In the genomic region with DNA sequence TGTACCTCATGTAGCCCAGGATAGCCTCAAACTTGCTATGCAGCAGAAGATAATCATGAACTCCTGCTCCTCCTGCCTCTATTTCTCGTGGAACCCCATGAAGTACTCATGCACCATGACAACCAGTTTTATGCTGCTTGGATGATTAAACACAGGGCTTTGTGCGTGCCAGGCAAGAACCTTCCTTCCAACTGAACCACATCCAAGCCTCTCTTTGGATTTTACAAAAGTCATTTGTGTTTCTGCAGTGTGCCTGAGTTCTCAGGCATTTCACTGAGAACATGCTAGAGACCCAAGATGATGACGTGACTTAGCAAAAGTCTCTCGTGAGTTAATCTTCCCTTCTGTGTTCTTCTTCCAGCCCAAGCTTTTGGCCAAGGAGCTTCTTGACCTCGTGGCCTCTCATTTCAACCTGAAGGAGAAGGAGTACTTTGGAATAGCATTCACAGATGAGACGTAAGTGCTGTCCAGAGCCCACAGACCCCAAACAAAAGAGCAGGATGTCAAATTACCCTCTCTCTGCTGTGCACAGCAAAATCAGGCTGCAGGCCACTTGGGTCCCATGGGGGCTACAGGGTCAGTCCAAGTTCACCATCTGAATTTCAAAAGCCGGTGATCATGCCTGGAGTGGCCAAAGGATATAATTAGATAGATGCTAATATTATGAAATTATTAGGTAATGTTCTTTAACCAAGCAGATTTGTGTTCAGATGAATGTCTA, we compare ENCODE assay signal across 9 mouse cellular contexts.
DNase-seq lines count a peak whose midpoint lies in the region; ATAC-seq and TF ChIP-seq lines count a peak whose summit lies in the region.
"Had no signal": no experiment of that assay in that cellular context is flagged by ENCODE, and none has a peak within 500 bp of the region (broad histone marks: within the 10 kb centered on the region; RNA-seq: fewer than 3 reads in every experiment).

No protein-coding gene starts in this region.

- H3K27me3 ChIP-seq in kidney, adult 2 months (replicated peaks; ENCODE audit: control insufficient read depth, insufficient read depth, low read length) = no peaks in the 10 kb centered on the region
- no peaks in the 10 kb centered on the region for H3K27me3 ChIP-seq in heart, embryonic 13.5 days (replicated peaks)
- H3K27me3 ChIP-seq in liver, postnatal 0 days (ENCODE audit: insufficient read depth, low read length) = no peaks in the 10 kb centered on the region
- H3K27me3 ChIP-seq: liver, embryonic 13.5 days had no signal

- no peak for TF ChIP-seq POLR2A in kidney, adult 2 months (IDR thresholded peaks at IDR 0.05; ENCODE audit: low read depth, low read length)

- H3K4me2 ChIP-seq in heart, embryonic 13.5 days = no peak overlapping the region
- no peak overlapping the region for H3K4me2 ChIP-seq in liver, postnatal 0 days (ENCODE audit: low read depth, low read length)
- H3K4me2 ChIP-seq: liver, embryonic 13.5 days had no signal

- ATAC-seq in heart, embryonic 13.5 days (ENCODE audit: extremely low read depth, insufficient number of reproducible peaks, low FRiP score, low TSS enrichment) = no peak
- no peak for ATAC-seq in liver, postnatal 0 days
- ATAC-seq in erythroblast, adult 5-6 weeks (replicated peaks; ENCODE audit: low FRiP score, poor library complexity, severe bottlenecking) = no peak

- peak; percentile 12 for DNase-seq in kidney, adult 2 months
- no peak for DNase-seq in kidney, postnatal 25 days
- DNase-seq in right cerebral cortex, postnatal 25 days = peak; percentile 25
- DNase-seq in right cerebral cortex, adult 18-20 months = no peak
- DNase-seq in liver, postnatal 0 days = no peak
- DNase-seq: liver, embryonic 13.5 days; thymus, postnatal 4 days had no signal

- H3K4me1 ChIP-seq in kidney, adult 2 months (ENCODE audit: control insufficient read depth, insufficient read depth, low read length) = peaks cover 3% of the 10 kb centered on the region; the same call in 1 of the 2 replicates
- peaks cover 48% of the 10 kb centered on the region for H3K4me1 ChIP-seq in heart, embryonic 13.5 days
- H3K4me1 ChIP-seq in liver, postnatal 0 days (ENCODE audit: insufficient read depth) = no peaks in the 10 kb centered on the region

- H3K27ac ChIP-seq in kidney, adult 2 months (ENCODE audit: insufficient read depth, low read depth, low read length) = no peak overlapping the region
- 0 out of 2 replicates have a peak overlapping the region, but pooled peaks have one; percentile 7 for H3K27ac ChIP-seq in heart, embryonic 13.5 days (replicated peaks)
- no peak overlapping the region for H3K27ac ChIP-seq in liver, postnatal 0 days (ENCODE audit: low read depth)
- H3K27ac ChIP-seq: liver, embryonic 13.5 days had no signal

- 57% methylated on average over 7 of the region's 7 CpGs for WGBS in kidney, adult 2 months
- WGBS in heart, embryonic 13.5 days = 60% methylated on average over 7 of the region's 7 CpGs
- 70% methylated on average over 7 of the region's 7 CpGs for WGBS in liver, postnatal 0 days (ENCODE audit: insufficient replicate concordance)

- no peak for TF ChIP-seq EP300 in liver, postnatal 0 days (IDR thresholded peaks at IDR 0.05; ENCODE audit: low read depth)

- no peaks in the 10 kb centered on the region for H3K36me3 ChIP-seq in kidney, adult 2 months (ENCODE audit: control insufficient read depth, insufficient read depth, low read length)
- H3K36me3 ChIP-seq in heart, embryonic 13.5 days = peaks cover 22% of the 10 kb centered on the region
- no peaks in the 10 kb centered on the region for H3K36me3 ChIP-seq in liver, postnatal 0 days (replicated peaks; ENCODE audit: insufficient read depth, low read length)
- H3K36me3 ChIP-seq: liver, embryonic 13.5 days had no signal

- no peak for TF ChIP-seq CTCF in kidney, adult 2 months (conservative IDR thresholded peaks at IDR 0.05; ENCODE audit: insufficient read depth, insufficient read length, low read depth, low read length)
- TF ChIP-seq CTCF in liver, postnatal 0 days (IDR thresholded peaks at IDR 0.05; ENCODE audit: low read depth) = no peak

- no peak overlapping the region for H3K4me3 ChIP-seq in kidney, adult 2 months (ENCODE audit: insufficient read depth, low read depth, low read length)
- no peak overlapping the region for H3K4me3 ChIP-seq in heart, embryonic 13.5 days
- no peak overlapping the region for H3K4me3 ChIP-seq in liver, postnatal 0 days (ENCODE audit: low read depth, low read length)
- H3K4me3 ChIP-seq: liver, embryonic 13.5 days had no signal

- no peak overlapping the region for H3K9ac ChIP-seq in heart, embryonic 13.5 days
- no peak overlapping the region for H3K9ac ChIP-seq in liver, postnatal 0 days (replicated peaks)
- H3K9ac ChIP-seq: liver, embryonic 13.5 days had no signal

- H3K9me3 ChIP-seq in heart, embryonic 13.5 days = peaks cover 15% of the 10 kb centered on the region; the same call in 1 of the 2 replicates
- H3K9me3 ChIP-seq in liver, postnatal 0 days (ENCODE audit: low read length) = no peaks in the 10 kb centered on the region
- H3K9me3 ChIP-seq: liver, embryonic 13.5 days had no signal

Comparison
In these comparisons a context has a peak if more than half of its experiments do, and no peak if none do; other contexts are left out.
1. DNase-seq: peak in kidney, adult 2 months (single experiment) and right cerebral cortex, postnatal 25 days (single experiment); none in kidney, postnatal 25 days (0 of 2), right cerebral cortex, adult 18-20 months (single experiment) and liver, postnatal 0 days (single experiment).